Mouse (Mus musculus): ENCODE measurements around the gene Cyp4f14.
"Not testable (repeated sequence)": the region's sequence is repeated elsewhere in the genome, so short reads cannot be mapped to it uniquely, and the experiment has no call there.

Cyp4f14 gene

GRCm38 (mm10) chr17:32891239-32892180, 25.6 kb downstream of the Cyp4f14 start, which contains the start of gene Zfp870:
Zfp870 (minus strand) TSS chr17:32891642.
- DNase-seq (ENCODE audit: low spot score), result peak; percentile 25

- DNase-seq (ENCODE audit: low spot score), result no peak
Observed at GRCm38 (mm10) chr17:32890852-32891238, 26.3 kb downstream of the Cyp4f14 start.

- DNase-seq (ENCODE audit: low spot score), result no peak
Observed at GRCm38 (mm10) chr17:32889611-32890010, 27.5 kb downstream of the Cyp4f14 start.

- no peak for DNase-seq (ENCODE audit: low spot score)
Observed at GRCm38 (mm10) chr17:32880320-32881218, 36.6 kb downstream of the Cyp4f14 start.

GRCm38 (mm10) chr17:32878773-32879172, 38.4 kb downstream of the Cyp4f14 start:
- DNase-seq (ENCODE audit: low spot score), result no peak

- DNase-seq (ENCODE audit: low spot score), result no peak
Observed at GRCm38 (mm10) chr17:32877471-32878171, 39.5 kb downstream of the Cyp4f14 start.

GRCm38 (mm10) chr17:32872696-32873095, 44.4 kb downstream of the Cyp4f14 start:
- no peak for DNase-seq (ENCODE audit: low spot score)

GRCm38 (mm10) chr17:32872091-32872490, 45.1 kb downstream of the Cyp4f14 start:
- DNase-seq (ENCODE audit: low spot score), result no peak

- no peak for DNase-seq (ENCODE audit: low spot score)
Observed at GRCm38 (mm10) chr17:32871483-32871882, 45.7 kb downstream of the Cyp4f14 start.

- DNase-seq (ENCODE audit: low spot score), result not testable (repeated sequence)
Observed at GRCm38 (mm10) chr17:32867266-32867665, 49.9 kb downstream of the Cyp4f14 start.

- not testable (repeated sequence) for DNase-seq (ENCODE audit: low spot score)
Observed at GRCm38 (mm10) chr17:32856713-32857112, 60.4 kb downstream of the Cyp4f14 start.
